Mouse (Mus musculus): ENCODE measurements at regions not wholly inside any gene's neighbourhood (a gene's known extent, or its start where the extent isn't known, plus 50 kb on each side); places are given as distances from the start of the nearest gene placed in this dataset.

DNA sequence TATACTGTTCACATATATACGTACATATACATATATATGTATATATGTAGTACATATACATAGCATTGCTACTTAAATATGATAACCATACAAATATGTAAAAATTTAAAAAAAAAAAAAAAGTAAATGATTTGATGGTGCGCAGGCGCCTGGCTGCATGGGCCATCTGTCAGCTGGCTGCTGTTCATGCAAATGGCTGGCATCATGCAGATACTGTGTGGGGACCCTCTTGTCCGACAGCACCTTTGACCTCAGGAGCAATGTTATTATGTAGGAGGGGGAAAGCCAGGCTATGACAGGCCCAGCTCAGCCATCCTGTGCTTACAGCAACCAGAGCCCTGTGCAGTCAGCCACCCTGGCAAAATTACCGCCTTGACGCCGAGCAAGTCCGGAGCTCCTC is 65.1 kb upstream of the Tnrc6c start:
- no peak for DNase-seq (ENCODE audit: low read depth, low spot score)

GRCm38 (mm10) chr11:117589422-117589821 is 64.7 kb upstream of the Tnrc6c start:
- DNase-seq (ENCODE audit: low read depth, low spot score): no peak

DNA sequence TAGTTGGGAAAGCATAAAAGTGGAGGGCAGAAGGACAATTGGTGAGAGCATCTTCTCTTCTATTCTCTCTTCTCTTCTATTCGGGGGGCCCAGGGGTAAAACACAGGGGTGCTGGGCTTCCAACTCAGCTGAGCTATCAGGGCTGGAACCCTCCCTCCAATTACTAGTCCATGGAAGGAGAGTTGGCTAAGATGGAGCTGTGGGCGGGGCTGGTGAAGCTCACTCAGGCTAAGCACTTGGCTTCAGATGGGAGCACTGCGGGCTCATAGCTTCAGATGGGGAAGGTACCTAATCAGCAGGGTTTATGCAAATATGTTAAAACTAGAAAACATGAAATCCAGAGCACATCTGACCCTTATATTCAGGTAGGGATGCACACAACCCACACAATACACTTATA is 61.5 kb upstream of the Tnrc6c start:
- no peak for DNase-seq (ENCODE audit: low read depth, low spot score)

DNA sequence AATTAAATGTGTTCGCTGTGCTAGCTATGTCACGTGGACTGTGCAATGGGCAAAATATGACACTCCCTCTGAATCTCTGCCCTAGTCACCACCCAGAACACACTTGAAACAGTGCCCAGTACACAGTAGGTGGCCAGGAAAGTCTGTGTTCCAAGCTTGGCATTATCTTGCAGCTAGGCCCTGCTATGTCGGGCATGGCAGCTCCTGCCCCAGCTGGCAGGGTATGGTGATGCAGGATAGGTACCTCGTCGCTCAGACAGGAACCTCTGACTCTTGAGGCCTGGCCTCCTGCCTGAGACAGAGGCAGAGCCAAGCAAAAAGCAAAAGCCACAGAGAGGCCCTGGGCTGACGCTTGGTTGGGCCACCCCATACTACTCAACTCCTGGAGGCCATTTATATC is 57.9 kb upstream of the Tnrc6c start:
- DNase-seq (ENCODE audit: low read depth, low spot score): peak; percentile 93

DNA sequence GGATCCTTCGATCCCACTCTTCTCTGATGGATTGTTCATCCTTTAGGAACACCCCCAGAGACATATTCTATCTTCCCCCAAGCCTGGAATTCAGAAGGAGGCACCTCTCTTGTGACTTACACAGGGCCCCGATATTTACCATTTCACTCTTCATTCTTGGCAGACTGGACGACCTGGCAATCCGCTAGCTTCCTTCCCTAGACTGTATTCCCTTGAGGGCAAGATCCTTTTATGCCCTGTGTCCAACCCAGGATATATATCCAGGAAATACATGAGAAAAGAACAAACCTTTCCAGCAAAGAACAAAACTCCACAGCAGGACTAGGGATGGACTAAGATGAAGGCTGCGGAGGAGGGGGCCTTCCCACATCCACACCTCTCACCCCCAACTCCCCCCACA is 56.3 kb upstream of the Tnrc6c start:
- DNase-seq (ENCODE audit: low read depth, low spot score): no peak

DNA sequence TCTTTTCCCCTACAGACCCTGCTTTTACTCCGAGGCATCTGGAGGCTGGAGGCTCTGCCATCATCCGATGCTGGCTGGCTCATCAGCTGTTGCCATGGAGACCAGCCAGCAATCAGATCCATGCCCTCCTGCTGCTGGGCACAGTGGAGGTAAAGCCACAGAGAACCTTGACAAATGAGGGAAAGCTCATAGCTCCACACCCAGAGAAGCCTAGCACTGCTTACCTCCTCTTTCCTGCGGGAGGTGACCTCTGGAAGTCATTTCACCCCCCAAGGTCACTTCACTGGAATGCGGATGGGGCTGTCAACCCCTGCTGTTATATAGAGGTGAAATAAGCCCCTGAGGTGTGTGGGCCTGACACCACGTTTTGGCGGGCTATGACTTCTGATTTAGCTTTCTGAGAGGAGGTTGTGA is 55.9 kb upstream of the Tnrc6c start:
- no peak for DNase-seq (ENCODE audit: low read depth, low spot score)

DNA sequence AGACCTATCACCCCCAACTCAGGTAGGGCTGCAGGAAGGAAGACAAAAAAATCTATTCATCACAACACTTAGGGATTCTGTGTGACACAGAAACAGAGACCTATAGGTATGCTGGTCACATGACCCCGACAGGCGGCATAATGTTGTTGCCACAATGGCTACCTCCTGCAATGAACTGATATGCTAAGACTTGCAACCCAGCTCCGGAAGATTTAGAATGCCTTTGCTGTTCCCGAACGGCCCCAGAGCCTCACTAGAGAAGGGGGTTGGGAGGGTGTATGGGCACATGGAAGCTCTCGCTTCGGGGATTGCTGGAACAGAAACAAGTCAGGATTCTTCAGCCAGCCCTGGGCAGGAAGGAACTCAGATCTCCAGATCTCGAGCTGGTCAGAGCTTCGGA is 55.5 kb upstream of the Tnrc6c start:
- no peak for DNase-seq (ENCODE audit: low read depth, low spot score)

DNA sequence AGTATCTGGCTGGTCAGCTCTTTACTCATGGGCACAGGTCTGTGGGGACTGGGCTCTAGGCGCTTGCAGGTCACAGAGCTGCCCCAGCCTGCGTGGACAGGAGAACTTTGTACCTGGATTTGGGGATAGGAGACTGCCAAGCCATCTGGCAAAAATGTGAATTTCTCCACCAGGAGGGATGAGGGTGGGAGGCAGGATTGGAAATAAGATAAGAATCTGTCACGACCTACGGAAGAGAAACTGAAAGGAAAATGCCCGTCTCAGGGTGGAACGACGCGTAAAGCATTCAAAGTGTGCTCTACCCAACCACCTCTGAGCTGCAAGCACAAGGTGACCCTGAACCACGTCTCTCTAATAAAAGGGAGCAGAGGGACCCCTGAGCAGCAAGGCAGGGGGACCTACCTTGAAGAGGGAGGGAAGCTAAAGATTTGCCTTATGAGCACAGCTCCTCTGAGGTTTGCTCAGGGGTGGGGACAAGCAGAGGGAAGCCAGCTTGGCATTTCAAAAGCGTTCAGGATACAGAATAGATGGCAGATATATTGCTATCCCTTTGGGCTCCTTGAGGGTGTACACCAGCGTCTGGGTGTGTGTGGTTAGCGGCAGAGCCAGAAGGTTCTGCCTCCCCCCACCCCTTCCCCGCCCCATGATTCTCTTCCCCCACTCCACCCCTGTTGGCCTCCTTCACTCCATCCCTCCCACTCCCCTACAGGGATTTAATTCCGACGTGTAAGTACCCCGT is 54.9 kb upstream of the Tnrc6c start:
- DNase-seq (ENCODE audit: low read depth, low spot score): peak; percentile 41

GRCm38 (mm10) chr11:117599788-117600263 is 54.3 kb upstream of the Tnrc6c start:
- DNase-seq (ENCODE audit: low read depth, low spot score): no peak

DNA sequence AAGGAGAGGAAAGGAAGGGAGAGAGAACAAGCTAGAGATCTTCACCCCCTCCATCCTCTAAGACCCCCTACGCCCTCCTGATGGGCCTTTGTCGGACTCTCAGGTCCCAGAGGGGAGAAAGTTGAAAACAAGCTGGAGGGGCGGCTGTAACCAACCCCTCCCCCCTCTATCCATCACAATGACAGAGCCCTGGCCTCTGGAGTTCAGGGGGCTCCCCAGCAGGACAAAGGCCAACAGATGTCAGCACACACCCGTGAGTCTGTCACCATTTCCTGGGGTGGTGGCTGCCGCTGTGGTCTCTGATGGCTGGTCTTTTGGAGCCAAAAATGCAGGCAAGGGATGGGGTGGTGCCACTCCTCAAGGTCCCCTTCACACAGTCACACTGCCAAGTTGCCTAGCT is 52.9 kb upstream of the Tnrc6c start:
- no peak for DNase-seq (ENCODE audit: low read depth, low spot score)

- DNase-seq (ENCODE audit: low read depth, low spot score): no peak
Observed at GRCm38 (mm10) chr11:117604019-117604418, 50.1 kb upstream of the Tnrc6c start.

Measured in skeletal muscle tissue, adult 2 months (tissue).